Mouse (Mus musculus) brown adipose tissue, adult 24 weeks (tissue): ENCODE measurements at regions not wholly inside any gene's neighbourhood (a gene's known extent, or its start where the extent isn't known, plus 50 kb on each side); places are given as distances from the start of the nearest gene placed in this dataset.
A peak's percentile ranks its signal among the peaks of the same experiment; 100 is the strongest.

ENCODE experiments used
- H3K27ac ChIP-seq: fragments of 200-500 bp; replicated peaks from 2 replicates; pipeline ENCODE4 v1.5.1; 2012; ENCODE audit warnings: low read depth, mild to moderate bottlenecking, low read length
- H3K4me1 ChIP-seq: fragments of 200-500 bp; 2 replicates; pipeline ENCODE4 v1.6.1; 2012; ENCODE audit warnings: low read length, mixed read lengths; ENCODE audit not compliant: control insufficient read depth, insufficient read depth, insufficient read length
- H3K4me3 ChIP-seq: fragments of 200-500 bp; 2 replicates; pipeline ENCODE4 v1.5.1; 2012; ENCODE audit warnings: low read depth, mild to moderate bottlenecking, low read length, moderate library complexity; ENCODE audit not compliant: insufficient read depth

DNA sequence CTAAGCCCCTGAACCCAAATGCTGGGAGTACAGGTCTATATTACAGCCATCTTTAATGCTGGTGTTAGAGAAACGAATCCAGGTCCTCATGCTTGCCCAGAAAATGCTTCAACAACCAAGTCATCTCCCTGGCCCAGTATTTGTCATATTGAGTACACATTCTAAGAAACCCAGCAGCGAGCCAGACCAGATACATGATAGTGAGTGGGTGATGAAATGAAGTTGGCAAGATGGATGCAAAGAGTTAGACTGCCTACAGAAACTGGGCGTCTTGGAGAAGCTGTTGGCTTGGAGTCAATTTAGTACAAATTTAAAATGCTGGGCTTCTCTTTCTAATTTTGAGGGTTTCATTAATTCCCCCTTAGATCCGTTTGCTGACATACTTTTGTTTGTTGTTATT is 203.1 kb upstream of the Pdzrn3 start:
- no peaks in the 10 kb centered on the region for H3K4me1 ChIP-seq
- no peak overlapping the region for H3K4me3 ChIP-seq
- H3K27ac ChIP-seq = no peak overlapping the region

DNA sequence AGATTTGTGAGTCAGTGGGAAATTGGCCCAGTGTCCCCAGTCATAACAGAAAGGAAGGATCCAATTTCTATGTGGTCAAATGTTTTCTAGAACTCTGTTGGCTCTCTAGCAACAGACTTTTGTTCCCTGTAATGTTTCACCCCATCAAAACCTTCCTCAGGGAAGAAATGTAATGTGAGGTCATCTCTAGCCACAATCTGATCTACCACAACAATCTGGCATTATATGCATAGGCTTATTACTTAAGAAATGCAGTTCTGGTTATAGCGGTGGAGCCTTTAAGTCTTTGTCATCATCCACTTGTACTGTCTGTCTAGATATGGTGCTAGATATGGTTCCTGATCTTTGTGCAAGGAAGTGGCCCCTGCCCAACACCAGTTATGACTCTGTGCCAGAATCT is 178.4 kb upstream of the Pdzrn3 start:
- no peak overlapping the region for H3K4me3 ChIP-seq
- no peak overlapping the region for H3K27ac ChIP-seq
- no peaks in the 10 kb centered on the region; the same call in 1 of the 2 replicates for H3K4me1 ChIP-seq

DNA sequence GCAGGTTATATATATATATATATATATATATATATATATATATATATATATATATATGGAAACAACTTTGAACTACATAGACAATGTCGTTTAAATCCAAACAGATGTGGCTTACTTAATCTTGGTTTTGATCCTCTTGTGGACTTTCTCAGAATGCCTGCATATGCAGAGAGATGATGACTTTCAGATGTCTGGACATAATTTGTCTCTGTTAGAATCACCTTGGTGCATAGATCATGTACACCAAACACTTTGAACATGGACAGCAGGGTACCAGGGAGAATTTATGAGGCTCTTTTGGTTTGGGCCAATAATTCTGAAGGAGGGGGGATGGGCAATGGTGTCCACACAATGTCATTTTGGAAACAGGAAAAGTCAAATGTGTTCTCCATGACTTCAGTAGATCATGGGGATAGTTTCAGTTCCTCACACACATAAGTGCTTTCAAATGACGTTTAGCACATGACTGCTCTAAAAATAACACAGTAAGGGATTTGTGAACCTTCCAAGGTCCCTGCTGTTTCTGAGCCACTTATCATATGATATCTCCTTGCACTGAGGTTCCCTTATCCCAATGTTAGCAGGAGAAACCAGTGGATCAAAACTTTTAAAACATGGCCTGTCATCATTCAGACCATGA is 177.4 kb upstream of the Pdzrn3 start:
- H3K4me3 ChIP-seq = no peak overlapping the region
- H3K4me1 ChIP-seq = no peaks in the 10 kb centered on the region; the same call in 1 of the 2 replicates
- H3K27ac ChIP-seq = no peak overlapping the region

GRCm38 (mm10) chr6:101550501-101551268 is 173.0 kb upstream of the Pdzrn3 start:
- H3K27ac ChIP-seq = no peak overlapping the region

DNA sequence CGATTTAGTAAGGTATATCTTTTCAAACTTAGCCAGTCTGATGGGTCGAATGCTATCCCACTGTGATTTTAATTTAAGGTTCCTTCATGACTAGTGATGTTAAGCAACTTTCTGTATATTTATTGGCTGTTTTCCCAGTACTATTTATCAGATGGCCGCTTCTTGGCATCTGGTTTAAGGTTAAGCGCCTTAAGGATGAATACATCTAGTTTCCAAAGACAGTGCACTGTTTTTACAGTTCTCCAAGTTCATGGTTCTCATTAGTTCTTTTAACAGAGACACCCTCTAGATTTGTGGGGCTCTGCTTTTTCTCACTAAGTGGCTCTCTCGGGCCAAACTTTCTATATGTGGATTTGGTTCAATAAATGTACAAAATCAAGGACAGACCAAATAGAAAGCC is 159.9 kb upstream of the Pdzrn3 start:
- Histone ChIP-seq H3K4me1 (no peaks in the 10 kb centered on the region), H3K4me3 (no peak overlapping the region), H3K27ac (no peak overlapping the region)

More at GRCm38 (mm10) chr6:101550501-101551268, 173.0 kb upstream of the Pdzrn3 start:
- no peak overlapping the region for H3K4me3 ChIP-seq
- H3K4me1 ChIP-seq = no peaks in the 10 kb centered on the region

DNA sequence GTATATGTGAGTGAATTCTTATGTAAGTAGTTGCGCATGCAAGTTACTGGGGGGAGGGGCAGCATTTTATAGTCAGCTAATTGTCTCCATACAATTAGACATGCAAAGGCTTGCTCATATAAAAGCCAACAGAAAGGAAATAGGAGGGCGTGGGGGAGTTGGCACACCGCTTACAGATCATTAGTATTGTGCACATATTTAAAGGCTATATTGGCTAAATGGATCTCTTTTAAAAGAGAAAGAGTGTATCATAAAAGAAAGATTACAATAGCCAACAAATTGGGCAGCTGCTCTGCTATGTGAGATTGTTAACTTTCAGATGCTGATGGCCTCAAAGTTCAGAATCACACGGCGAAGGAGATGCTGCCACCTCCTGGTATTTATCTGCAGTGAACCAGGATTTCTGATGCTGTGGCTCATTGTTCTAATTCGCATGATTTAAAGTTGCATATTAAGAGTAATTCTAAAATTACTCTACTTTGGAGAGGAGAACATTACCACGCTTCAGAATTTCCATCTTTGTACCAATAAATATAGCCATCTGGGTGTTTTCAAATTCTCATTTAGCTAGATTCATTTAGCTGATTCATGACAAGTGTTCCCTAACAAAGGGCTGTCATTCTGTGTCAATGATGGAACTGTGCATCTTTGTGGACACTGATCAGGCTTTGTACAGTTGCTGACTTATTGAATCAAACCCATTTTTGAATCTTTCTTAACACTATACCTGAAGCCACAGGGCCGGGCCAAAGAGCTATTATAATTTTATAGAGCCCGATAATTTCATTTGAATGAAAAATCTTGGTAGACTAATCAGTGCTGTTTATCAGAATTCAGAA is 156.7 kb upstream of the Pdzrn3 start:
- H3K4me3 ChIP-seq = no peak overlapping the region
- H3K4me1 ChIP-seq = no peaks in the 10 kb centered on the region
- H3K27ac ChIP-seq = no peak overlapping the region

- H3K4me3 ChIP-seq = peak overlapping the region; percentile 33; the same call in 1 of the 2 replicates
- no peak overlapping the region; the same call in 1 of the 2 replicates for H3K27ac ChIP-seq
- H3K4me1 ChIP-seq = no peaks in the 10 kb centered on the region
Observed at GRCm38 (mm10) chr6:101532436-101532835, 154.7 kb upstream of the Pdzrn3 start.

DNA sequence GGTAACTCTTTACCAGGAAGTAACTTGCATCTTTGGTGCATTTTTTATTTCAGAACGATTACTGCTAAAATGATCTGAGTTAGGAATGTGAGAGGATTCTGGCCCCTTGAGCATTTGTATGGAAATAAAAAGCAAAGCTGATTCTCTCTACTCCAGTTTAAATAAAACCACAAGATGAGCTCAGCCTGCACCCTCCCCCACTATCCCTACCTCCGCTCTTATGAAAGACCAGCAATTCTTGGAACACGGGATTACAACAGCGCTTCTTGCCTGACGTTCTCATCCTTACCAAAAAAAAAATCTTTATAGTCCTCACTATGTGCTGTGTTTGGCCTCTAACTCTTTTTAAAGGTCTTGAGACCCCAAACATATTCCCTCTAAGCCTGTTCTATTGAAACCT is 154.2 kb upstream of the Pdzrn3 start:
- no peak overlapping the region for H3K27ac ChIP-seq
- no peak overlapping the region for H3K4me3 ChIP-seq
- no peaks in the 10 kb centered on the region for H3K4me1 ChIP-seq

DNA sequence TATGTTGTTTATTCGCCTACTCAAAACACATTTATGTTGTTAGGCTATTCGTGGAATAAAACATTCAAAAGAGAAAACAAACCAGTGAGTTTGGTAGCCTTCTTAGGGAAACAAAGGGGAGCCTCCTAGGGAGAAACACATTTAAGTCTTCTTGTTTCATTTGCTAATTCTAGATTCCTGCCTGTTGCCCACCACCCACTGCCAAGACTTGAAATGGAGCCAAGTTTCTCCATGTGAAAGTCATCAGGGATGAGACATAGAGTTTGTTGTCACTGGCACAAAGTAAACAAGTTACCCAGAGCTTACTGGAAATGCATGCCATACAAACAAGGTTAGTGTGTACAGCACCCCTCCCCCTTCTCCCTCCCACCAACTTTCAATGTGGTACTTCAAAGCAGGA is 147.4 kb upstream of the Pdzrn3 start:
- Histone ChIP-seq H3K27ac (no peak overlapping the region), H3K4me1 (no peaks in the 10 kb centered on the region), H3K4me3 (no peak overlapping the region)

GRCm38 (mm10) chr6:101521316-101521715 is 143.6 kb upstream of the Pdzrn3 start:
- no peak overlapping the region for H3K27ac ChIP-seq
- H3K4me1 ChIP-seq = peaks cover 7% of the 10 kb centered on the region

DNA sequence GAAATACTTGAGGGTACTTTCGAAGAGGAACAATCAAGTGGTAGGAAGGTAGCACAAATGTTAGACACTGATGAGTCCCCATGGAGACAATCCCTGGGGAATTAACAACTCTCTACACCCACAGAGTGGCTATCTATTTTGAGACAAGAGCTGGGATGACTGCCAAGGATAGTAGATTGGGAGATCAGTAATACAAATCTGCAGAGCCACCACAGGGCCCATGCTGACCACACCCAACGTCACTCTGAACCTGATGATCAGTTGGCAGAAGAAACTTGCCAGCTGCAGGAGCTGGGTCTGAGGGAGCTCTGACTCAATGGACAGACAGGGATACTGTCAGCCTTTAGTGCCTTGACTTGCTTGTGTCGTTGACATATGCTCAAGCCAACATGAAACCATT is 143.1 kb upstream of the Pdzrn3 start:
- H3K4me3 ChIP-seq = no peak overlapping the region

More at GRCm38 (mm10) chr6:101521316-101521715, 143.6 kb upstream of the Pdzrn3 start:
- H3K4me3 ChIP-seq = no peak overlapping the region

GRCm38 (mm10) chr6:101518904-101519701 is 141.4 kb upstream of the Pdzrn3 start:
- Histone ChIP-seq H3K4me3 (no peak overlapping the region), H3K4me1 (peaks cover 8% of the 10 kb centered on the region), H3K27ac (no peak overlapping the region)

More for the DNA sequence above, 143.1 kb upstream of the Pdzrn3 start:
- H3K27ac ChIP-seq = no peak overlapping the region
- H3K4me1 ChIP-seq = peaks cover 7% of the 10 kb centered on the region

- no peak overlapping the region for H3K4me3 ChIP-seq
- H3K27ac ChIP-seq = no peak overlapping the region
- peaks cover 11% of the 10 kb centered on the region for H3K4me1 ChIP-seq
Observed at GRCm38 (mm10) chr6:101517584-101517983, 139.9 kb upstream of the Pdzrn3 start.

- peaks cover 4% of the 10 kb centered on the region; the same call in 1 of the 2 replicates for H3K4me1 ChIP-seq
- H3K27ac ChIP-seq = no peak overlapping the region
- no peak overlapping the region for H3K4me3 ChIP-seq
Observed at GRCm38 (mm10) chr6:101513696-101514095, 136.0 kb upstream of the Pdzrn3 start.
